Mouse (Mus musculus) granulocyte monocyte progenitor cell, adult 5-6 weeks (primary cell): ENCODE measurements around the gene Tlr6. TPM values are rescaled to one million over a fixed set of nuclear protein-coding genes. Genes with fewer than 3 reads are reported as not detected.

Source experiments
- ATAC-seq: replicated peaks from 2 replicates; pipeline ENCODE4 v1.8.0; 2016; ENCODE audit warnings: mild to moderate bottlenecking, moderate TSS enrichment, inconsistent platforms; ENCODE audit not compliant: poor library complexity, severe bottlenecking
- total RNA-seq, 2 experiments: library from RNA; stranded (forward) in 1 of 2; stranded (reverse) in 1 of 2; fragments of 200-712, 200-1000 nt in 1 of 2; fragments of >200 nt in 1 of 2; fragmentation: Nextera tagmentation in 1 of 2; gene quantifications; 2 replicates each; pipeline ENCODE4 v1.2.3; 2014 to 2017

Gene Tlr6
- total RNA-seq (2014; fragmentation: Nextera tagmentation) (3.1 and 5.0 TPM in 2 replicates), total RNA-seq (2017) (2.6 and 6.7 TPM in 2 replicates)

GRCm38 (mm10) chr5:64959843-64960230, at the start of gene Tlr6:
TSS of gene Tlr6 (minus strand) at chr5:64960097.
- ATAC-seq, result peak; percentile 33

- no peak for ATAC-seq
Observed at GRCm38 (mm10) chr5:65006011-65006491, 46.2 kb upstream of the Tlr6 start.

GRCm38 (mm10) chr5:65005251-65005650, 45.4 kb upstream of the Tlr6 start:
- ATAC-seq, result no peak

GRCm38 (mm10) chr5:65003946-65004535, 44.1 kb upstream of the Tlr6 start:
- no peak for ATAC-seq

GRCm38 (mm10) chr5:65002940-65003824, 43.3 kb upstream of the Tlr6 start:
- ATAC-seq, result no peak; the same call in 1 of the 2 replicates

GRCm38 (mm10) chr5:64995408-64995807, 35.5 kb upstream of the Tlr6 start:
- no peak for ATAC-seq

GRCm38 (mm10) chr5:64992540-64992939, 32.6 kb upstream of the Tlr6 start:
- ATAC-seq, result no peak

- ATAC-seq, result peak; percentile 59
Observed at GRCm38 (mm10) chr5:64989940-64990339, 30.0 kb upstream of the Tlr6 start.

- no peak; the same call in 1 of the 2 replicates for ATAC-seq
Observed at GRCm38 (mm10) chr5:64985971-64986370, 26.1 kb upstream of the Tlr6 start.

- ATAC-seq, result no peak
Observed at GRCm38 (mm10) chr5:64977128-64977527, 17.2 kb upstream of the Tlr6 start.

- no peak for ATAC-seq
Observed at GRCm38 (mm10) chr5:64975121-64975520, 15.2 kb upstream of the Tlr6 start.

GRCm38 (mm10) chr5:64969861-64970771, 10.2 kb upstream of the Tlr6 start, which contains the start of gene Fam114a1:
TSS of gene Fam114a1 (plus strand) at chr5:64970071.
- ATAC-seq, result peak; percentile 87

GRCm38 (mm10) chr5:64968961-64969860, 9.3 kb upstream of the Tlr6 start:
- peak; percentile 10; the same call in 1 of the 2 replicates for ATAC-seq

GRCm38 (mm10) chr5:64963735-64964134, 3.8 kb upstream of the Tlr6 start:
- ATAC-seq, result no peak

GRCm38 (mm10) chr5:64963271-64963670, 3.4 kb upstream of the Tlr6 start:
- no peak for ATAC-seq

- ATAC-seq, result peak; percentile 80
Observed at GRCm38 (mm10) chr5:64960857-64961391, 1.0 kb upstream of the Tlr6 start.

- no peak for ATAC-seq
Observed at GRCm38 (mm10) chr5:64958991-64959842, 680 bp downstream of the Tlr6 start.

GRCm38 (mm10) chr5:64954931-64955330, 5.0 kb downstream of the Tlr6 start:
- no peak for ATAC-seq
